Mouse (Mus musculus) adrenal gland, postnatal 14 days (tissue): Measurements from ENCODE around the gene Rarb. TPM values are rescaled to one million over a fixed set of nuclear protein-coding genes. Genes with fewer than 3 reads are reported as not detected.
A peak's percentile ranks its signal among the peaks of the same experiment; 100 is the strongest.

ENCODE experiments used
- DNase-seq: peaks from one replicate; pipeline ENCODE4 v3.0.0; 2021; ENCODE audit warnings: mixed read lengths
- total RNA-seq: library from RNA; stranded (reverse); gene quantifications from 2 replicates; pipeline ENCODE4 v1.2.3, GENCODE M21; 2021

Gene Rarb
- total RNA-seq, 1 experiment from 2014 or later = 15.2 TPM

GRCm38 (mm10) chr14:16578100-16578499, 240.9 kb downstream of the Rarb start:
- no peak for DNase-seq

GRCm38 (mm10) chr14:16577049-16577448, 241.9 kb downstream of the Rarb start:
- peak; percentile 42 for DNase-seq

GRCm38 (mm10) chr14:16574925-16575721, 243.8 kb downstream of the Rarb start:
- DNase-seq = peak; percentile 89

GRCm38 (mm10) chr14:16573475-16574171, 245.3 kb downstream of the Rarb start:
- DNase-seq = no peak

- no peak for DNase-seq
These were observed 246.1 kb downstream of the Rarb start for GRCm38 (mm10) chr14:16572755-16573340.

GRCm38 (mm10) chr14:16569506-16570001, 249.4 kb downstream of the Rarb start:
- no peak for DNase-seq

GRCm38 (mm10) chr14:16566920-16567319, 252.0 kb downstream of the Rarb start:
- DNase-seq = no peak

- no peak for DNase-seq
These were observed 255.0 kb downstream of the Rarb start for GRCm38 (mm10) chr14:16563912-16564311.

GRCm38 (mm10) chr14:16561496-16562170, 257.3 kb downstream of the Rarb start:
- DNase-seq = no peak

GRCm38 (mm10) chr14:16559294-16560217, 259.4 kb downstream of the Rarb start:
- no peak for DNase-seq

GRCm38 (mm10) chr14:16558033-16558432, 260.9 kb downstream of the Rarb start:
- DNase-seq = no peak

GRCm38 (mm10) chr14:16554643-16555459, 264.1 kb downstream of the Rarb start:
- no peak for DNase-seq

GRCm38 (mm10) chr14:16554319-16554642, 264.7 kb downstream of the Rarb start:
- no peak for DNase-seq

GRCm38 (mm10) chr14:16552293-16552692, 266.7 kb downstream of the Rarb start:
- no peak for DNase-seq

GRCm38 (mm10) chr14:16551843-16552242, 267.1 kb downstream of the Rarb start:
- DNase-seq = no peak

- DNase-seq = no peak
These were observed 270.8 kb downstream of the Rarb start for GRCm38 (mm10) chr14:16548200-16548576.

GRCm38 (mm10) chr14:16547492-16548199, 271.3 kb downstream of the Rarb start:
- DNase-seq = no peak

GRCm38 (mm10) chr14:16544995-16545394, 274.0 kb downstream of the Rarb start:
- no peak for DNase-seq

- DNase-seq = no peak
These were observed 277.3 kb downstream of the Rarb start for GRCm38 (mm10) chr14:16541641-16542040.

GRCm38 (mm10) chr14:16537433-16537832, 281.5 kb downstream of the Rarb start:
- peak; percentile 27 for DNase-seq
